Mouse (Mus musculus) intestine, embryonic 14.5 days (tissue): ENCODE results near the gene Tjp1. TPM values are rescaled to one million over a fixed set of nuclear protein-coding genes. Genes with fewer than 3 reads are reported as not detected.
A peak's percentile ranks its signal among the peaks of the same experiment; 100 is the strongest.

ENCODE experiments used
- ATAC-seq: fragments of 200-750 bp; cut with Nextera tagmentation; replicated peaks from 2 replicates; pipeline ENCODE4 v1.8.0; 2017; ENCODE audit warnings: low read depth, moderate number of reproducible peaks, moderate TSS enrichment, moderate library complexity; ENCODE audit not compliant: low FRiP score, low TSS enrichment
- DNase-seq: peaks from one replicate; pipeline ENCODE4 v3.0.0-alpha.2; 2018; ENCODE audit warnings: low spot score
- H3K27ac ChIP-seq: fragments of 300-500 bp; sonication (generic); 2 replicates; pipeline ENCODE4 v1.5.1; 2014; ENCODE audit warnings: low read depth, mild to moderate bottlenecking, control low read depth
- H3K27me3 ChIP-seq: fragments of 300-500 bp; sonication (generic); replicated peaks from 2 replicates; pipeline ENCODE4 v1.6.1; 2014; ENCODE audit warnings: low read length, control low read depth; ENCODE audit not compliant: control insufficient read depth, insufficient read depth
- H3K36me3 ChIP-seq: fragments of 300-500 bp; sonication (generic); 2 replicates; pipeline ENCODE4 v1.6.1; 2014; ENCODE audit warnings: low read length, control low read depth; ENCODE audit not compliant: control insufficient read depth, insufficient read depth
- H3K4me1 ChIP-seq: fragments of 300-500 bp; sonication (generic); replicated peaks from 2 replicates; pipeline ENCODE4 v1.6.1; 2014; ENCODE audit warnings: low read length, control low read depth, mixed read lengths; ENCODE audit not compliant: control insufficient read depth, insufficient read depth
- H3K4me2 ChIP-seq: fragments of 300-500 bp; sonication (generic); 2 replicates; pipeline ENCODE4 v1.6.1; 2014; ENCODE audit warnings: low read length
- H3K4me3 ChIP-seq: fragments of 300-500 bp; sonication (generic); 2 replicates; pipeline ENCODE4 v1.5.1; 2014; ENCODE audit warnings: low read depth, low read length, control low read depth, mixed read lengths
- H3K9ac ChIP-seq: fragments of 300-500 bp; sonication (generic); 2 replicates; pipeline ENCODE4 v1.6.1; 2014; ENCODE audit warnings: mild to moderate bottlenecking, low read length
- H3K9me3 ChIP-seq: fragments of 300-500 bp; sonication (generic); 2 replicates; pipeline ENCODE4 v1.6.1; 2016; ENCODE audit warnings: low read length, control low read depth; ENCODE audit not compliant: control insufficient read depth
- WGBS: fragments of 180-500 bp; shearing (Covaris S2); extraction: QIAGEN DNeasy Blood & Tissue Kit; methylation state at CpG from one replicate; pipeline ENCODE4 v1.1.7; 2014; 5-methylcytosine and 5-hydroxymethylcytosine counted together
- polyA plus RNA-seq: library from polyadenylated mRNA; unstranded; fragments of >200 nt; fragmentation: Nextera tagmentation; extraction: Ambion mirVana; gene quantifications from 2 replicates; pipeline ENCODE4 v1.2.1, GENCODE M21; 2014

Tjp1 gene
- polyA plus RNA-seq, 1 experiment from 2014 or later: 15.9 TPM

GRCm38 (mm10) chr7:65333081-65333760 is 194.4 kb downstream of the Tjp1 start:
- ATAC-seq: no peak
- no peaks in the 10 kb centered on the region for H3K27me3 ChIP-seq
- H3K4me2 ChIP-seq: no peak overlapping the region
- H3K27ac ChIP-seq: no peak overlapping the region
- 71% methylated on average over 2 of the region's 2 CpGs for WGBS
- no peak for DNase-seq
- H3K4me3 ChIP-seq: no peak overlapping the region
- H3K4me1 ChIP-seq: no peaks in the 10 kb centered on the region
- H3K9me3 ChIP-seq: no peaks in the 10 kb centered on the region
- peaks cover 68% of the 10 kb centered on the region for H3K36me3 ChIP-seq
- H3K9ac ChIP-seq: no peak overlapping the region

- WGBS: 68% methylated on average over 5 of the region's 5 CpGs
- Histone ChIP-seq H3K27me3 (no peaks in the 10 kb centered on the region), H3K4me1 (no peaks in the 10 kb centered on the region), H3K36me3 (peaks cover 64% of the 10 kb centered on the region), H3K9me3 (no peaks in the 10 kb centered on the region), H3K4me3 (no peak overlapping the region), H3K27ac (no peak overlapping the region), H3K4me2 (no peak overlapping the region), H3K9ac (no peak overlapping the region)
- ATAC-seq (peak; percentile 67; the same call in 1 of the 2 replicates), DNase-seq (peak; percentile 89)
Observed at GRCm38 (mm10) chr7:65319047-65319725, 208.4 kb downstream of the Tjp1 start.

GRCm38 (mm10) chr7:65317418-65317817 is 210.2 kb downstream of the Tjp1 start:
- WGBS: 36% methylated on average over 5 of the region's 5 CpGs
- Histone ChIP-seq H3K27ac (no peak overlapping the region), H3K9ac (no peak overlapping the region), H3K4me2 (no peak overlapping the region), H3K36me3 (peaks cover 69% of the 10 kb centered on the region), H3K9me3 (no peaks in the 10 kb centered on the region), H3K4me3 (no peak overlapping the region), H3K4me1 (no peaks in the 10 kb centered on the region), H3K27me3 (no peaks in the 10 kb centered on the region)
- ATAC-seq: no peak
- peak; percentile 77 for DNase-seq

GRCm38 (mm10) chr7:65315182-65315581 is 212.4 kb downstream of the Tjp1 start:
- no peaks in the 10 kb centered on the region for H3K4me1 ChIP-seq
- H3K27me3 ChIP-seq: no peaks in the 10 kb centered on the region
- no peak overlapping the region for H3K27ac ChIP-seq
- WGBS: 89% methylated on average over 2 of the region's 2 CpGs
- H3K4me2 ChIP-seq: no peak overlapping the region
- DNase-seq: no peak
- H3K36me3 ChIP-seq: peaks cover 81% of the 10 kb centered on the region
- no peaks in the 10 kb centered on the region for H3K9me3 ChIP-seq
- no peak for ATAC-seq
- H3K4me3 ChIP-seq: no peak overlapping the region
- H3K9ac ChIP-seq: no peak overlapping the region

GRCm38 (mm10) chr7:65296675-65297589 is 230.6 kb downstream of the Tjp1 start:
- Histone ChIP-seq H3K9ac (no peak overlapping the region), H3K27me3 (no peaks in the 10 kb centered on the region), H3K36me3 (peaks cover 60% of the 10 kb centered on the region), H3K4me2 (no peak overlapping the region), H3K4me3 (no peak overlapping the region), H3K4me1 (no peaks in the 10 kb centered on the region), H3K9me3 (no peaks in the 10 kb centered on the region), H3K27ac (no peak overlapping the region)
- ATAC-seq (no peak), DNase-seq (no peak)
- WGBS: 85% methylated on average over 6 of the region's 6 CpGs

GRCm38 (mm10) chr7:65282886-65283285 is 244.7 kb downstream of the Tjp1 start:
- H3K27ac ChIP-seq: no peak overlapping the region
- H3K4me3 ChIP-seq: no peak overlapping the region
- DNase-seq: no peak
- H3K4me1 ChIP-seq: peaks cover 4% of the 10 kb centered on the region; the same call in 1 of the 2 replicates
- H3K4me2 ChIP-seq: no peak overlapping the region
- no peak overlapping the region for H3K9ac ChIP-seq
- no peak for ATAC-seq
- no peaks in the 10 kb centered on the region for H3K36me3 ChIP-seq
- 67% methylated on average over 16 of the region's 16 CpGs for WGBS
- no peaks in the 10 kb centered on the region for H3K27me3 ChIP-seq
- H3K9me3 ChIP-seq: no peaks in the 10 kb centered on the region

GRCm38 (mm10) chr7:65281960-65282359 is 245.6 kb downstream of the Tjp1 start:
- Histone ChIP-seq H3K27me3 (no peaks in the 10 kb centered on the region), H3K27ac (no peak overlapping the region), H3K9me3 (no peaks in the 10 kb centered on the region), H3K9ac (no peak overlapping the region), H3K36me3 (no peaks in the 10 kb centered on the region), H3K4me1 (peaks cover 4% of the 10 kb centered on the region; the same call in 1 of the 2 replicates), H3K4me3 (no peak overlapping the region), H3K4me2 (no peak overlapping the region)
- DNase-seq (no peak), ATAC-seq (no peak)
- 81% methylated on average over 3 of the region's 3 CpGs for WGBS
